Mouse (Mus musculus): ENCODE measurements around the gene Rcc1.

The Rcc1 gene

GRCm38 (mm10) chr4:132353481-132353885, at the start of gene Rcc1:
Gene Rcc1 (minus strand): TSS chr4:132353605.
- peak; percentile 79 for DNase-seq

- no peak for DNase-seq
Measured at GRCm38 (mm10) chr4:132401016-132401415, 47.6 kb upstream of the Rcc1 start.

- DNase-seq, result no peak
Measured at GRCm38 (mm10) chr4:132398863-132399262, 45.5 kb upstream of the Rcc1 start.

GRCm38 (mm10) chr4:132398045-132398774, 44.8 kb upstream of the Rcc1 start:
- no peak for DNase-seq

- no peak for DNase-seq
Measured at GRCm38 (mm10) chr4:132397120-132397519, 43.7 kb upstream of the Rcc1 start.

GRCm38 (mm10) chr4:132396251-132396650, 42.8 kb upstream of the Rcc1 start:
- no peak for DNase-seq

- DNase-seq, result no peak
Measured at GRCm38 (mm10) chr4:132391063-132391740, 37.8 kb upstream of the Rcc1 start.

GRCm38 (mm10) chr4:132389302-132389701, 35.9 kb upstream of the Rcc1 start:
- no peak for DNase-seq

GRCm38 (mm10) chr4:132387617-132388016, 34.2 kb upstream of the Rcc1 start:
- no peak for DNase-seq

GRCm38 (mm10) chr4:132386846-132387245, 33.4 kb upstream of the Rcc1 start:
- DNase-seq, result no peak

GRCm38 (mm10) chr4:132385771-132386410, 32.5 kb upstream of the Rcc1 start:
- no peak for DNase-seq

- DNase-seq, result no peak
Measured at GRCm38 (mm10) chr4:132383455-132383854, 30.1 kb upstream of the Rcc1 start.

GRCm38 (mm10) chr4:132382296-132382695, 28.9 kb upstream of the Rcc1 start:
- no peak for DNase-seq

GRCm38 (mm10) chr4:132380965-132381616, 27.7 kb upstream of the Rcc1 start:
- no peak for DNase-seq

- no peak for DNase-seq
Measured at GRCm38 (mm10) chr4:132373820-132374219, 20.4 kb upstream of the Rcc1 start.

GRCm38 (mm10) chr4:132369953-132370750, 16.7 kb upstream of the Rcc1 start:
- no peak for DNase-seq

GRCm38 (mm10) chr4:132367480-132368201, 14.2 kb upstream of the Rcc1 start:
- DNase-seq, result no peak

- DNase-seq, result no peak
Measured at GRCm38 (mm10) chr4:132365450-132366060, 12.2 kb upstream of the Rcc1 start.

GRCm38 (mm10) chr4:132363487-132363886, 10.1 kb upstream of the Rcc1 start:
- no peak for DNase-seq

GRCm38 (mm10) chr4:132359510-132359909, 6.1 kb upstream of the Rcc1 start:
- no peak for DNase-seq

- no peak for DNase-seq
Measured at GRCm38 (mm10) chr4:132356170-132356569, 2.8 kb upstream of the Rcc1 start.

Measured in cerebellum, adult 8-10 months (tissue).